Mouse (Mus musculus) thymus, postnatal 36 days (tissue): ENCODE results near the gene Nudt3.
A peak's percentile ranks its signal among the peaks of the same experiment; 100 is the strongest.

ENCODE experiments used
- DNase-seq, 2 experiments: peaks; one replicate each; pipeline ENCODE4 v3.0.0; 2022; ENCODE audit warnings: mixed read lengths in 2 of 2

Gene Nudt3

GRCm38 (mm10) chr17:27596376-27597190 is 26.7 kb downstream of the Nudt3 start:
- no peak for DNase-seq

GRCm38 (mm10) chr17:27595659-27596375 is 27.5 kb downstream of the Nudt3 start:
- no peak for DNase-seq

- DNase-seq = no peak
Observed at GRCm38 (mm10) chr17:27592565-27592910, 30.8 kb downstream of the Nudt3 start.

GRCm38 (mm10) chr17:27591826-27592564 is 31.3 kb downstream of the Nudt3 start:
- DNase-seq = no peak

GRCm38 (mm10) chr17:27588231-27588630 is 35.1 kb downstream of the Nudt3 start:
- no peak for DNase-seq

- no peak for DNase-seq
Observed at GRCm38 (mm10) chr17:27587252-27587651, 36.0 kb downstream of the Nudt3 start.

- no peak for DNase-seq
Observed at GRCm38 (mm10) chr17:27586661-27587060, 36.6 kb downstream of the Nudt3 start.

GRCm38 (mm10) chr17:27583185-27583894 is 40.0 kb downstream of the Nudt3 start:
- no peak for DNase-seq

GRCm38 (mm10) chr17:27580392-27581068 is 42.8 kb downstream of the Nudt3 start:
- DNase-seq = no peak

- no peak for DNase-seq
Observed at GRCm38 (mm10) chr17:27579816-27580215, 43.5 kb downstream of the Nudt3 start.

GRCm38 (mm10) chr17:27578487-27578886 is 44.8 kb downstream of the Nudt3 start:
- no peak for DNase-seq

- DNase-seq = no peak
Observed at GRCm38 (mm10) chr17:27577468-27577867, 45.8 kb downstream of the Nudt3 start.

GRCm38 (mm10) chr17:27576056-27576455 is 47.2 kb downstream of the Nudt3 start:
- DNase-seq = no peak

GRCm38 (mm10) chr17:27575116-27575776 is 48.0 kb downstream of the Nudt3 start:
- no peak for DNase-seq

GRCm38 (mm10) chr17:27574470-27575115 is 48.7 kb downstream of the Nudt3 start:
- DNase-seq = no peak

- DNase-seq = no peak
Observed at GRCm38 (mm10) chr17:27573772-27574320, 49.4 kb downstream of the Nudt3 start.

GRCm38 (mm10) chr17:27571315-27571714 is 52.0 kb downstream of the Nudt3 start:
- DNase-seq = no peak

- no peak for DNase-seq
Observed at GRCm38 (mm10) chr17:27568228-27568627, 55.1 kb downstream of the Nudt3 start.

- no peak for DNase-seq
Observed at GRCm38 (mm10) chr17:27565942-27566267, 57.4 kb downstream of the Nudt3 start.

- peak; percentile 97 for DNase-seq
Observed at GRCm38 (mm10) chr17:27565163-27565941, 57.9 kb downstream of the Nudt3 start, which contains the start of gene AI413582. Gene AI413582 (minus strand): TSS chr17:27565756.
